Mouse (Mus musculus): ENCODE measurements around the gene Igfbp3. TPM values are rescaled to one million over a fixed set of nuclear protein-coding genes. Genes with fewer than 3 reads are reported as not detected.

Igfbp3 gene
- polyA plus RNA-seq, 1 experiment from 2014 or later = 266 TPM

Other genes starting within 250 kb of the Igfbp3 start
- 2.5 and 2.6 TPM in 2 replicates for gene Adcy1, start 150.4 kb downstream of the Igfbp3 start, polyA plus RNA-seq (2014; fragmentation: Nextera tagmentation; extraction: Ambion mirVana)
- not detected in 2 replicates for gene Gm11985, start 25.4 kb downstream of the Igfbp3 start, polyA plus RNA-seq (2014; fragmentation: Nextera tagmentation; extraction: Ambion mirVana)
- 0.40 and 0.52 TPM in 2 replicates for gene Igfbp1, start 16.1 kb downstream of the Igfbp3 start, polyA plus RNA-seq (2014; fragmentation: Nextera tagmentation; extraction: Ambion mirVana)